Mouse (Mus musculus): Measurements from ENCODE around the gene Cmip.

DNA sequence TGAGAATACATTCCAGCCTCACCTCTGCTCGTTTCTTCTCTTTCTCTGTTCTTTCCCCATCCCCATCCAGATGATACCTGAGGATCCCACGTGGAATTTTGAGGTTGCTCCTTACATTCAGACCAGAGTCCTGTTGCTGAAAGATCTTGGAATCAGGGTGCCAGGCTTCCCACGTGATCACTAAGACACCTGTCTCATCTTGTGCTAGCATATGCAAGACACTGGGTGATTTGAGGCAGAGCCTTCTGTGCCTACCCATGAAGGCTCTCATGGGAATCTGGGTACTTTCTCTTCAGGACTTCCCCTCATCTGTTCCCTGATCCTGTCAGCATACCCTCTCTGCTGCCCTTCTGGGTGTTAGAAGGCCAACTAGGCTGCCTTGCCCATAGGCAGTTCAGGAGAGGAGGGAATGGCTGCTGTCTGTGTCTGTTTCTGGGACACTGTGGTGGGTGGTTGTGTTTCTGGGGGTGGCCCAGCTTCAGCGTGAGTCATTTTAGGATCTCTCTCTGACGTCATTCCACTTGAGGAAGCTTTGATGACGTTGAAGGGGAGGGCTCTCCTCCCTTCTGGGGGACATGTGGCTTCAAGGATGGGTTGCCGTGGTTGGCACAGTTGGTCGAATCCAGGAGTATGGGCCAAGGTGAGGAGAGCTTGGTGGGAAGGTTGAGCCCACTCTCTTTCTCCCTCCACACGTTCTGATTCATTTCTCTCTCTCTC lies 28.1 kb downstream of the Cmip start:
- TF ChIP-seq CTCF (IDR thresholded peaks at IDR 0.05; ENCODE audit: borderline replicate concordance, insufficient read depth, low read length) (no peak), POLR2A (IDR thresholded peaks at IDR 0.05; ENCODE audit: low read depth, low read length) (no peak)
